Mouse (Mus musculus) G1E (cell line): ENCODE measurements at regions not wholly inside any gene's neighbourhood (a gene's known extent, or its start where the extent isn't known, plus 50 kb on each side); places are given as distances from the start of the nearest gene placed in this dataset.

ENCODE experiments used
- CTCF ChIP-seq: IDR thresholded peaks from 2 replicates; pipeline ENCODE4 v1.5.1; 2012; ENCODE audit warnings: low read depth, low read length, inconsistent platforms, mixed read lengths
- TAL1 ChIP-seq: conservative IDR thresholded peaks from 2 replicates; pipeline ENCODE4 v1.6.1; 2012; ENCODE audit warnings: low read depth, low read length, inconsistent platforms, mixed read lengths

GRCm38 (mm10) chr7:136062658-136063057 is 346.5 kb upstream of the Mki67 start:
- TF ChIP-seq CTCF: no peak
- TF ChIP-seq TAL1: no peak
